Mouse (Mus musculus): ENCODE data around the gene Celf6. TPM values are rescaled to one million over a fixed set of nuclear protein-coding genes. Genes with fewer than 3 reads are reported as not detected.

The Celf6 gene
- polyA plus RNA-seq (2017; shearing (Covaris generic)) = under 1 TPM in 1 of 2 experiments, not detected in 1; 0.33 TPM

GRCm38 (mm10) chr9:59577844-59578504 is at the start of gene Celf6:
Gene Celf6 (plus strand): TSS chr9:59577917.

GRCm38 (mm10) chr9:59539441-59540137 is 38.1 kb upstream of the Celf6 start, which contains the start of the genes Hexa and Tmem202:
Gene Hexa (plus strand): TSS chr9:59539540.
Gene Tmem202 (minus strand): TSS chr9:59539847.

DNA sequence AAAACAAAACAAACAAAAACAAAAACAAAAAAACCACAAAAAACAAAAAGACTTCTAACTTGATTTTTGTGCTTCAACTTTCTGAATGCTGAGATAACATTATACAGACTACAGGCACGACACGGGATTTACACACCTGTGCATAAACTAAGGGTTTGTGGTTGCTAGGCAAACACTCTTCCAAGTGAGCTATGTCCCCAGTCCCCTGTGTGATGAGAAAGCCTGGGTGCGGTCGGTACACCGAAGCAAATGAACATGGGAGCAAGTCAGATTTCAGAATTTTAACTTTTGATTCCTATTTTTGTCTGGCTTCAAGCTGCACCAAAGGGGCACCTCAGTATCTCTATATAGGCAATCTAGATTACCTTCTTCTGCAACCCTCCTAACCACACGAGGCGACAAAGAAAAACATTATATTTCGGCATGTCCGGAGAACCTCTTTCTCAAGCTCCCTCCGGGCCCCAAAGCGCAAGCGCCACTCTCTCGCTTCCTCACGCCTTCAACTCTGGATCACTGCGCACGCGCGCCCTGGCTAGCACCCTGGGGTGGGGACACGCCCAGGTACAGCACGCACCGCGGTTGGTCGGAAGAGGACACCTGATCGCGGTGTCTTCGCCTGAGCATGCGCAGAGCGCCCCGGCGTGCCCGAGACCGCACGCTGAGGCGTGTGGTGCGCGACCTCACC is 39.0 kb downstream of the Celf6 start, which contains the start of gene Parp6:
Gene Parp6, plus strand, starts transcription at position 663 of the 685 bp plus-strand sequence.

DNA sequence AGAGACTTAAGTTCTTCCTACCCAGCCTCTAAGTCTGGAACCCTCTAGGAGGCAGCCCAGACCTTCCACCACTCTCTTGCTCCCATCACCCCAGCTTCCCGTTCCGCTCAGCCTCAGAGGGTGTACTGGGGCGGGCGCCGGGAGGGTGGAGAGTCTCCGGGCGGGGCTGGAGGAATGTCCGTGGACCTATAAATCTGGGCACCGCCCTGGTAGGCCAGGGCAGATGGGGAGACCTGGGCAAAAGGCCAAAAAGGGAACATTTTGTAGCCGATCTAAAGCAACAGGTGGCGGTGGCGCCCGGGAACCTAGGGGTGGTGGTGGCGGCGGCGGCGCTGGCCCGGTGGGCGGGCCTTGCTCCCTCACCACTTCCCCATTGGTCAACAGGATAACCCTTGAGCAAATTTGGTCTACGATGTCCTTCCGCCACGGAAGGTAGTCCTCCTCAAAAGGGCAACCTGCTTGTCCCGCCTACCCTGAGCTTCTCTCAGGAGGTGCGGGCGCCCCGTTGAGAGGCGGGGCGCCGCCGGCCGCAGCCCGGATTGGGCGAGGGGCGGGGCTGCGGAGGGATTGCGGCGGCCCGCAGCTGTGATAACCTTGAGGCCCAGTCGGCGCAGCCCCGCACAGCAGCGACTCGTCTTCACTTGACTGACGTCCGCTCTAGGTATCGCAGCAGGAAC is 78.4 kb downstream of the Celf6 start, which contains the start of gene Pkm:
Gene Pkm, plus strand, starts transcription at position 411 of the 677 bp plus-strand sequence.

Other genes with a start within 250 kb of the Celf6 start
- 10 to 100 TPM; 14.1 TPM for gene Bbs4, start 224.4 kb upstream of the Celf6 start, polyA plus RNA-seq (2017; shearing (Covaris generic))
- 100 to 1,000 TPM in 1 of 2 experiments, 10 to 100 TPM in 1; 89.5 to 109 TPM for gene Arih1, start 91.3 kb upstream of the Celf6 start, polyA plus RNA-seq (2017; shearing (Covaris generic))
- 10 to 100 TPM; 55.0 to 56.4 TPM for gene Hexa, start 38.4 kb upstream of the Celf6 start, polyA plus RNA-seq (2017; shearing (Covaris generic))
- gene Tmem202, start 38.1 kb upstream of the Celf6 start, polyA plus RNA-seq (2017; shearing (Covaris generic)) = under 1 TPM; 0.26 to 0.52 TPM
- 10 to 100 TPM; 45.1 to 69.1 TPM for gene Parp6, start 39.4 kb downstream of the Celf6 start, polyA plus RNA-seq (2017; shearing (Covaris generic))
- 100 to 1,000 TPM; 721 to 753 TPM for gene Pkm, start 78.5 kb downstream of the Celf6 start, polyA plus RNA-seq (2017; shearing (Covaris generic))
- 1 to 10 TPM in 1 of 2 experiments, under 1 TPM in 1; 0.19 to 1.8 TPM for gene Gramd2, start 102.2 kb downstream of the Celf6 start, polyA plus RNA-seq (2017; shearing (Covaris generic))
- gene Senp8, start 172.8 kb downstream of the Celf6 start, polyA plus RNA-seq (2017; shearing (Covaris generic)) = 1 to 10 TPM; 5.9 to 8.2 TPM
- 10 to 100 TPM; 20.3 to 21.2 TPM for gene Myo9a, start 173.0 kb downstream of the Celf6 start, polyA plus RNA-seq (2017; shearing (Covaris generic))